Mouse (Mus musculus) hindbrain, embryonic 16.5 days (tissue): Measurements from ENCODE around the gene Spsb4. TPM values are rescaled to one million over a fixed set of nuclear protein-coding genes. Genes with fewer than 3 reads are reported as not detected.

Source experiments
- ATAC-seq: fragments of 200-750 bp; cut with Nextera tagmentation; 2 replicates; pipeline ENCODE4 v1.8.0; 2017; ENCODE audit warnings: moderate TSS enrichment, moderate library complexity
- H3K27ac ChIP-seq: fragments of 300-500 bp; sonication (generic); 2 replicates; pipeline ENCODE4 v1.5.1; 2014; ENCODE audit warnings: low read depth, mild to moderate bottlenecking, control low read depth, low read length, moderate library complexity
- H3K27me3 ChIP-seq: fragments of 300-500 bp; sonication (generic); replicated peaks from 2 replicates; pipeline ENCODE4 v1.6.1; 2014; ENCODE audit warnings: low read length; ENCODE audit not compliant: control insufficient read depth, insufficient read depth
- H3K36me3 ChIP-seq: fragments of 300-500 bp; sonication (generic); 2 replicates; pipeline ENCODE4 v1.6.1; 2014; ENCODE audit warnings: mild to moderate bottlenecking, low read length, moderate library complexity, mixed read lengths; ENCODE audit not compliant: control insufficient read depth, insufficient read depth
- H3K4me1 ChIP-seq: fragments of 300-500 bp; sonication (generic); 2 replicates; pipeline ENCODE4 v1.6.1; 2014; ENCODE audit warnings: low read depth, low read length; ENCODE audit not compliant: control insufficient read depth, insufficient read depth
- H3K4me2 ChIP-seq: fragments of 300-500 bp; sonication (generic); 2 replicates; pipeline ENCODE4 v1.6.1; 2014; ENCODE audit warnings: mild to moderate bottlenecking, low read length, control low read depth, moderate library complexity
- H3K4me3 ChIP-seq: fragments of 300-500 bp; sonication (generic); 2 replicates; pipeline ENCODE4 v1.5.1; 2014; ENCODE audit warnings: mild to moderate bottlenecking, low read length, control low read depth, moderate library complexity
- H3K9ac ChIP-seq: fragments of 300-500 bp; sonication (generic); 2 replicates; pipeline ENCODE4 v1.6.1; 2014; ENCODE audit warnings: low read depth, mild to moderate bottlenecking, control low read depth, low read length, moderate library complexity
- H3K9me3 ChIP-seq: fragments of 300-500 bp; sonication (generic); 2 replicates; pipeline ENCODE4 v1.6.1; 2014; ENCODE audit warnings: mild to moderate bottlenecking, low read length, moderate library complexity; ENCODE audit not compliant: control insufficient read depth
- WGBS: fragments of 180-500 bp; shearing (Covaris S2); extraction: QIAGEN DNeasy Blood & Tissue Kit; methylation state at CpG from one replicate; pipeline ENCODE4 v1.1.7; 2014; 5-methylcytosine and 5-hydroxymethylcytosine counted together
- polyA plus RNA-seq: library from polyadenylated mRNA; unstranded; fragments of >200 nt; fragmentation: Nextera tagmentation; extraction: Ambion mirVana; gene quantifications from 2 replicates; pipeline ENCODE4 v1.2.1, GENCODE M21; 2015

Gene Spsb4
- polyA plus RNA-seq, 1 experiment from 2014 or later = 39.8 TPM

GRCm38 (mm10) chr9:96979417-96980030 lies 39.1 kb downstream of the Spsb4 start:
- ATAC-seq = no peak
- WGBS = 12% methylated on average over 13 of the region's 13 CpGs
- H3K9me3 ChIP-seq = no peaks in the 10 kb centered on the region
- H3K4me1 ChIP-seq = peaks cover 46% of the 10 kb centered on the region
- no peaks in the 10 kb centered on the region for H3K27me3 ChIP-seq
- H3K36me3 ChIP-seq = no peaks in the 10 kb centered on the region
- H3K27ac ChIP-seq = no peak overlapping the region
- no peak overlapping the region for H3K4me3 ChIP-seq
- H3K4me2 ChIP-seq = no peak overlapping the region
- no peak overlapping the region; the same call in 1 of the 2 replicates for H3K9ac ChIP-seq

GRCm38 (mm10) chr9:96978147-96978782 lies 40.4 kb downstream of the Spsb4 start:
- Histone ChIP-seq H3K27ac (no peak overlapping the region), H3K9ac (no peak overlapping the region; the same call in 1 of the 2 replicates), H3K36me3 (no peaks in the 10 kb centered on the region), H3K4me2 (no peak overlapping the region), H3K9me3 (no peaks in the 10 kb centered on the region), H3K4me3 (no peak overlapping the region), H3K4me1 (peaks cover 46% of the 10 kb centered on the region), H3K27me3 (no peaks in the 10 kb centered on the region)
- WGBS = 40% methylated on average over 10 of the region's 10 CpGs
- ATAC-seq = peak; percentile 74

- Histone ChIP-seq H3K27me3 (no peaks in the 10 kb centered on the region), H3K9me3 (no peaks in the 10 kb centered on the region), H3K4me1 (peaks cover 51% of the 10 kb centered on the region), H3K9ac (no peak overlapping the region), H3K4me3 (no peak overlapping the region), H3K27ac (no peak overlapping the region), H3K36me3 (no peaks in the 10 kb centered on the region), H3K4me2 (no peak overlapping the region)
- ATAC-seq = no peak
- 36% methylated on average over 13 of the region's 13 CpGs for WGBS
Observed at GRCm38 (mm10) chr9:96977287-96978145, 41.1 kb downstream of the Spsb4 start.

- Histone ChIP-seq H3K27me3 (no peaks in the 10 kb centered on the region), H3K9me3 (no peaks in the 10 kb centered on the region), H3K4me3 (no peak overlapping the region), H3K4me2 (no peak overlapping the region), H3K4me1 (peaks cover 28% of the 10 kb centered on the region), H3K27ac (no peak overlapping the region; the same call in 1 of the 2 replicates), H3K36me3 (no peaks in the 10 kb centered on the region), H3K9ac (no peak overlapping the region)
- 37% methylated on average over 9 of the region's 9 CpGs for WGBS
- ATAC-seq = no peak
Observed at GRCm38 (mm10) chr9:96973091-96973490, 45.6 kb downstream of the Spsb4 start.

GRCm38 (mm10) chr9:96971625-96972404 lies 46.8 kb downstream of the Spsb4 start:
- 37% methylated on average over 9 of the region's 9 CpGs for WGBS
- peak overlapping the region; percentile 24; the same call in 1 of the 2 replicates for H3K9ac ChIP-seq
- H3K9me3 ChIP-seq = no peaks in the 10 kb centered on the region
- no peak overlapping the region for H3K4me3 ChIP-seq
- no peaks in the 10 kb centered on the region for H3K36me3 ChIP-seq
- peak; percentile 83 for ATAC-seq
- H3K27ac ChIP-seq = peak overlapping the region; percentile 62
- H3K27me3 ChIP-seq = no peaks in the 10 kb centered on the region
- H3K4me2 ChIP-seq = no peak overlapping the region
- peaks cover 18% of the 10 kb centered on the region for H3K4me1 ChIP-seq

GRCm38 (mm10) chr9:96967516-96967915 lies 51.1 kb downstream of the Spsb4 start:
- Histone ChIP-seq H3K4me3 (no peak overlapping the region), H3K27ac (no peak overlapping the region), H3K9ac (no peak overlapping the region), H3K36me3 (no peaks in the 10 kb centered on the region), H3K4me2 (no peak overlapping the region), H3K9me3 (no peaks in the 10 kb centered on the region; the same call in 1 of the 2 replicates), H3K4me1 (peaks cover 18% of the 10 kb centered on the region), H3K27me3 (no peaks in the 10 kb centered on the region)
- no peak for ATAC-seq
- WGBS = 87% methylated on average over 1 of the region's 1 CpGs

- Histone ChIP-seq H3K4me2 (no peak overlapping the region), H3K9ac (no peak overlapping the region), H3K27me3 (no peaks in the 10 kb centered on the region), H3K4me1 (peaks cover 12% of the 10 kb centered on the region), H3K27ac (no peak overlapping the region), H3K36me3 (no peaks in the 10 kb centered on the region), H3K9me3 (no peaks in the 10 kb centered on the region; the same call in 1 of the 2 replicates), H3K4me3 (no peak overlapping the region)
- WGBS = 96% methylated on average over 7 of the region's 7 CpGs
- no peak for ATAC-seq
Observed at GRCm38 (mm10) chr9:96966465-96966864, 52.2 kb downstream of the Spsb4 start.

- no peak overlapping the region for H3K9ac ChIP-seq
- WGBS = 53% methylated on average over 13 of the region's 13 CpGs
- H3K27ac ChIP-seq = no peak overlapping the region; the same call in 1 of the 2 replicates
- H3K4me3 ChIP-seq = no peak overlapping the region
- ATAC-seq = peak; percentile 55
- H3K36me3 ChIP-seq = no peaks in the 10 kb centered on the region
- H3K4me2 ChIP-seq = no peak overlapping the region
- H3K27me3 ChIP-seq = no peaks in the 10 kb centered on the region
- H3K4me1 ChIP-seq = peaks cover 12% of the 10 kb centered on the region
- H3K9me3 ChIP-seq = no peaks in the 10 kb centered on the region; the same call in 1 of the 2 replicates
Observed at GRCm38 (mm10) chr9:96963443-96964215, 55.0 kb downstream of the Spsb4 start.
